Mouse (Mus musculus): ENCODE data around the gene Rnf10. TPM values are rescaled to one million over a fixed set of nuclear protein-coding genes. Genes with fewer than 3 reads are reported as not detected.

The Rnf10 gene
- total RNA-seq, 4 experiments from 2014 or later = 355 to 414 (median 370) TPM

DNA sequence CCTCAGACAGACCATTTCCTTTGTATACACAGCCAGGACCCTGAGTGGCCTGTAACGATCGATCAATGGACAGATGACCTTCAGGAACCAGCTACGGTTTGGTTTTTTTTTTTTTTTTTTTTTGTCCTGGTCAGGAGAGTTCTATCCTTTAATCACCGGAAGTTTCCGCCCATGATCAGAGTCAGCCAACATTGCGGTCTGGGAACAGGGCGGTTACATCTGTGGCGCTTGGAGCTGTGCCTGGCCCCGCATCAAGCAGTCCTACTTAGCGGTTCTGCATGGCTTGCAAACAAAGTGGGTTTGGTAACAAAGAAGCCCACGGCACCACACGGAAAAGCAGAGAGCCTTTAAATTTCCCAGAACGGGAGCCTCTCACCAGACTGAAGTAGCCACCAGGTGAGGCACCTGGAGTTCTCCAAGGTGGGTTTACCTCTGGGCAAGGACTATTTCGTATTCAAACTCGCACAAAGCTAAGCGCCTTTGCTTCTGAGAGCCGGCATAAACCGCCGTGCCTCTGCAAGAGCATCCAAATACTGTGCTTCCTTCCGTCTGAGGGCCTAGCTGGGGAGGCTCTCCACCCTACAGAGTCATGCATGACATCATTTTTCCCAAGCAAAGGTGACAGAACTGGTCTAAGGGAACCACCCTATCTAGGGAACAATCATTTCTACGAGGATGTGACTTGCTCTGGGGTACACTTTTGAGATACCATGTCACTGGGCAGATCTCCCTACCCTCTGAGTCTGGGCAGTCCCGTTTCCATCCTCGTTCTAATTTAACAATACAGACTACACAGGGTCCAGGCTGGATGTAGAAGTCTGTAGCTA is 68.8 kb downstream of the Rnf10 start:
- no peak for DNase-seq (ENCODE audit: low spot score)

DNA sequence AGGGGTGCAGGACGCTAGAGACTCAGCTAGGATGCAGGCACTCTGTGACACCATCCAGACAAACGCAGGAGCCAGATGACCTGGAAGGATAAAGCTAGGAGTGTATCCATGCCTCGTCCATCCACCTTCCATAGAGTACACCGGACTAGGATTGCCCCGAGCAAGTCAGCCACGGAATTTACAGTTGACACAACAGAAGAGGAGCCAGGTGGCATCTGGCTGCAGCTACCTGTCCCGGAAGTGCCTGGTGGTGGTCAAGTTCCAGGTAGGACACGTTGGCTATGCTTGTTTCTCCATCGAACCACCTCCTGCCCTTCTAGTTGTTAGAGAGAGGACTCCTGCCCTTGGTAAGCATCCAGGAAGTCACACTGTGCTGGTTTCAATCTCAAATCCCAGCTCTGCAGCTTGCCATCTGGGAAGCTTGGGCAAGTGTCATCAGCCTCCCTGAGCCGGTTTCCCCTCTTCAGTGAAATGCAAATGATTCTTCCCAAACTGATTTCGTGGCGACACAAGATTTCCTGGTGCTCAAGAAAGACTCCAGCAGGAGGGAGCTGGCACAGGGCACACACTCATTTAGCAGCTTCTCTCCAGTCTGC is 78.0 kb downstream of the Rnf10 start:
- DNase-seq (ENCODE audit: low spot score) = no peak

DNA sequence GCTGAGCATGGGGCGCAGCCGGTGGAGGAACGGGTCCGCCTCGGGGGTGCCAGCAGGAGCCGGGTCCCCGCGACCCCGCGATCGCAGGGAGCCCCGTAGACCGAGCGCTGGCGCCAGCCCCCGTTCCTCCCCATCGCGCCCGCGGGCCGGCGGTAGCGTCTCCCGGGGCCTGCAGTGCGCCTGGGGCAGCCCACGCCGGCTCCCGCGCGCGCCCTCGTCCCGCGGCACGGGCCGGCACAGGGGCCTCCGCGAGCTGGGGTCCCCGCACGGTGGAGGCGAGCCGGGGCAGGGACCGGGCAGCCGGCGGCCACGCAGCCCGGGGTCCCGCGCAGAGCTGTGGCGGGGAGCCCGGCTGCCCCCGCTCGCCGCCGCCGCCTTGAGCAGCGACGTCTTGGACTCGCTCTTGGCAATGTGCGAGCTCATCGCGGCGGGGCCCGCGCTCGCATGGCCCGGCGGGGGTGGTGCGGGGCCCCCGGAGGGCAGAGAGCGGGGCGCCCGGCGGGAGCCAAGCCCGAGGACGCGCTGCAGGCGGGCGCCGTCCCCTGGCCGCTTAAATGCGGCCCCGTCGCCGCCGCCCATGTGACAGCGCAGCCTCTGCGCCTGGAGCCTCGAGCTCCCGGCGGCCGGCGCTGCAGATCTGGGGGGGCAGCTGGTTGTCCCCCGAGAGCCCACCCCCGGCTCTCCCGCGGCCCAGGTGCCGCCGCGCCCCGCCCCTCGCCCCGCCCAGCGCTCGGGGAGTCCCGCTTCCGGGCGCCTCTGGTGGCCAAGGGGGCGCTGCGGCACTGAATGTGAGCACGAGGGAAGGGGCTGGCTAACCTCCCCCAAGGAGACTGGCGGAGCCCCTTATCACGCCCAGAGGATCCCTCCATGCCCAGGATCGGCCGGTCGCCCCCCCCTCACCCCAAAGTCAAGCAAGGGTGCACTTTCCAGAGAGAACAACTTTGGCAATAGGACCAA is 78.8 kb downstream of the Rnf10 start, which contains the start of gene Cabp1:
TSS of gene Cabp1 (minus strand) at position 713 of the 957 bp plus-strand sequence.
- DNase-seq (ENCODE audit: low spot score) = no peak

DNA sequence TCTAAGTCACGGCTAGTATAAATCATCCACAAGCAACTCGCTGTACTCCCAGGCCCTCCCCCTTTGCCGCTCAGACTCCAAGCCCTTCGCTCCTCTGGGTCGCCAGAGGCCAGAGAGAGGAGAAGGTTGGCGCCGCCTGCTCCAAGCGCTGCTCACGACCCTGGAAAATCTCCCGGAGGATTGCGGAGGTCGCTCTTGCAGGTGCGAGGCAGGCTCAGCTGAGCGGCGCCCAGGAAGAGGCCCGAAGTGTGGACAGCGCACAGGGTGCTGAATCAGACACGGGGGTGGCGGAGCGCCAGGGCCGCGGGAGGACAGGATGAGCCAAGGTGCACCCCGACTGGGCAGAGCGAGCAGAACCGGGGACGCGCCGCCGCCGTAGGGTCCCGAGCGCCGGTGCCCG is 79.5 kb downstream of the Rnf10 start:
- DNase-seq (ENCODE audit: low spot score) = no peak

DNA sequence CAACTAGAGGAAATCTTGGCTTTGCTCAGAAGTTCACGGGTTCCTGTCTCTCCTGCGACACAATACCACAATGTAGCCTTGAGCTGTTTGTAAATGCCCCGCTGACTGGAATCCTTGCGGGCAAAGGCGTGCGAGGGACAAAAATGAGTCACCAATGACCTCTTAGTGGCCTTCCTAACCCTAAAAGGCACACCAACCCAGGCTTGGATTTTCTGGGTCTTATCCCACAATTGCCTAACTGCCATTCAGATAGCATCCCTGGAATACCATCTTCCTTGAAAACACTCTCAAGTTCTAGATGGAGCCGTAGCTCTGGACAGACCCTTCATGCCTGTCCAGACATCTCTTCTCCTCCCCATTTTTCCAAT is 79.9 kb downstream of the Rnf10 start:
- DNase-seq (ENCODE audit: low spot score) = no peak

DNA sequence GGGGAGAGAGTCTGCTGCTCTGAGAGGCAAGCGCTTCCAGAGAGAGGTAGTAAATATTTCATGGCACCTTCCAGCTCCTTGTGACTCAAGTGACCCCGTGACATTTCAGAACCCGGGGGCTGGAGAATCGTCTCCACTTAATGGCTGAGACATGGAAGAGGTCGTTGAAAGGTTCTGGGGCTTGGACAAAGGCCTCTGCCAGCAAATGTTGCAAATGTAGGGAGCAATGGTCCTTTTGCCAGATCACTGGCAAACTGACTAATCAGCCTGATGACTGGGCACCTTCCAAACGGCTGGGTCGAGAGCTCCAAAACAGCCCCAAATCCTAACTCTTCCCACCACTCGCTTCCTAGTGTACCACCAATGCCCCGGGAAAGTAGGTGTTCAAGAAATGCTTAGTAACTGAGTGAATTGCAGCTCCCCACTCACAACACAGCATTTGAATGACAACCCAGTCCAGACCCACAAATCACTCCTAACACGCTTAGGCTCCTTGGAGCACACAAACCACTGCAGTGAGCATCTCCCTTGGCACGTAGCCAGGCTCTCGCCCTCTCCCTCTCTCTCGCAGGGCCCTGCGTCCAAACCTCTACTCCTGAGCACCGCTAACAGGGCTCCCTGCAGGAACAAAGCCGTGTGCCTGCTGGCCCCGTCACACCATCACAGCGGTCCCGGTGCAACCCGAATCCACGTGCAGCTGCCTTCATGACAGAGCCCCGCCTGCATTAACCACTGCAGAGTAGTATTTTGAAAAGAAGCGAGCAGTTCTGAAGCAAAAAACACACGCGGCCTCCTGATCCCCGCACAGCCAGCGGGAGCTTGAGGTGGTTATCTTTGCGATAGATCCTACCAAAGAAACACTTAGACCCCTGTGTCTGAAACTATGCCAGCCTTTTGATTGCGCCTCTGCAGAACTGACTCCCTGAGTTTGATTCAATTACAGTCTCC is 80.5 kb downstream of the Rnf10 start:
- no peak for DNase-seq (ENCODE audit: low spot score)

Other genes starting within 250 kb of the Rnf10 start
- not detected for gene Gm10401, start 174.6 kb downstream of the Rnf10 start, total RNA-seq (2022)
- gene Acads, start 153.6 kb downstream of the Rnf10 start, total RNA-seq (2022) = 100 to 1,000 TPM; 225 to 279 (median 244) TPM
- gene Unc119b, start 137.9 kb downstream of the Rnf10 start, total RNA-seq (2022) = 10 to 100 TPM; 11.8 to 18.5 (median 14.5) TPM
- gene Mlec, start 114.7 kb downstream of the Rnf10 start, total RNA-seq (2022) = 10 to 100 TPM; 75.2 to 88.5 (median 78.8) TPM
- gene Cabp1, start 78.5 kb downstream of the Rnf10 start, total RNA-seq (2022) = 1 to 10 TPM; 1.7 to 2.6 (median 1.9) TPM
- gene Pop5, start 37.1 kb downstream of the Rnf10 start, total RNA-seq (2022) = 10 to 100 TPM; 26.6 to 35.1 (median 32.8) TPM
- gene Coq5, start 6.8 kb upstream of the Rnf10 start, total RNA-seq (2022) = 100 to 1,000 TPM; 138 to 171 (median 161) TPM
- 10 to 100 TPM; 52.9 to 84.2 (median 71.3) TPM for gene Dynll1, start 28.1 kb upstream of the Rnf10 start, total RNA-seq (2022)
- gene Srsf9, start 54.3 kb upstream of the Rnf10 start, total RNA-seq (2022) = 10 to 100 TPM; 14.2 to 15.5 (median 14.4) TPM
- 10 to 100 TPM; 17.5 to 21.2 (median 19.4) TPM for gene Gatc, start 68.3 kb upstream of the Rnf10 start, total RNA-seq (2022)
- 10 to 100 TPM; 25.5 to 27.4 (median 25.8) TPM for gene Triap1, start 68.3 kb upstream of the Rnf10 start, total RNA-seq (2022)
- gene Cox6a1, start 76.1 kb upstream of the Rnf10 start, total RNA-seq (2022) = 100 to 1,000 TPM; 205 to 218 (median 216) TPM
- gene Msi1, start 156.7 kb upstream of the Rnf10 start, total RNA-seq (2022) = under 1 TPM; 0.16 to 0.52 (median 0.25) TPM
- not detected for gene Pla2g1b, start 193.4 kb upstream of the Rnf10 start, total RNA-seq (2022)
- gene Sirt4, start 211.8 kb upstream of the Rnf10 start, total RNA-seq (2022) = 10 to 100 TPM; 17.9 to 21.4 (median 19.6) TPM
- 10 to 100 TPM; 31.2 to 43.4 (median 34.1) TPM for gene Pxn, start 233.8 kb upstream of the Rnf10 start, total RNA-seq (2022)

All from heart, adult 8-10 months (tissue).